Mouse (Mus musculus): ENCODE measurements around the gene Hoxb7. TPM values are rescaled to one million over a fixed set of nuclear protein-coding genes. Genes with fewer than 3 reads are reported as not detected.
A peak's percentile ranks its signal among the peaks of the same experiment; 100 is the strongest.

Gene Hoxb7
- polyA plus RNA-seq, 1 experiment from 2014 or later: 12.4 TPM

DNA sequence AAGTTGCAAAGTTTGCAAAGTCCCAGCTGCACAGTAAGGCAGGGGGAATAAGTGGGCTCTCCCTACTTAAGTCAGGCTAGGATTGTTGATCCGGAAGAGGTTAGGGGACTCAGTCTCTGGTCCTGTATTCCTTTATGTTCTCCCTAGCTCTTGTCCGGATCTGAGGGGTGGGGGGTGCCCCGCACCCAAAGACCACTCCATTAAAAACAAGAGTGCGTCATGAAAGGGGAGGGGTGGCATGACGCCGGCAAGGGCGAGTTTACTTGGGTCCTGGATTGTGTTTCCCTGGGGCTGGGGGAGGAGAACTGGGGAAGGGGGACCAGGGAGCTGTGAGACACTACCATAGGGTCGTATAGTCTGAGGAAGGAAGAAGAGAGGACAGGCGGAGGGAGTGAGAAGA lies 13.4 kb downstream of the Hoxb7 start:
- Histone ChIP-seq H3K27ac (peak overlapping the region; percentile 66), H3K9ac (peak overlapping the region; percentile 81), H3K4me2 (replicated peaks) (peak overlapping the region; percentile 75), H3K4me3 (replicated peaks) (peak overlapping the region; percentile 51), H3K4me1 (replicated peaks) (peaks cover 51% of the 10 kb centered on the region), H3K36me3 (no peaks in the 10 kb centered on the region), H3K9me3 (no peaks in the 10 kb centered on the region), H3K27me3 (replicated peaks) (peaks cover 67% of the 10 kb centered on the region)
- 10% methylated on average over 9 of the region's 9 CpGs for WGBS
- no peak for ATAC-seq

DNA sequence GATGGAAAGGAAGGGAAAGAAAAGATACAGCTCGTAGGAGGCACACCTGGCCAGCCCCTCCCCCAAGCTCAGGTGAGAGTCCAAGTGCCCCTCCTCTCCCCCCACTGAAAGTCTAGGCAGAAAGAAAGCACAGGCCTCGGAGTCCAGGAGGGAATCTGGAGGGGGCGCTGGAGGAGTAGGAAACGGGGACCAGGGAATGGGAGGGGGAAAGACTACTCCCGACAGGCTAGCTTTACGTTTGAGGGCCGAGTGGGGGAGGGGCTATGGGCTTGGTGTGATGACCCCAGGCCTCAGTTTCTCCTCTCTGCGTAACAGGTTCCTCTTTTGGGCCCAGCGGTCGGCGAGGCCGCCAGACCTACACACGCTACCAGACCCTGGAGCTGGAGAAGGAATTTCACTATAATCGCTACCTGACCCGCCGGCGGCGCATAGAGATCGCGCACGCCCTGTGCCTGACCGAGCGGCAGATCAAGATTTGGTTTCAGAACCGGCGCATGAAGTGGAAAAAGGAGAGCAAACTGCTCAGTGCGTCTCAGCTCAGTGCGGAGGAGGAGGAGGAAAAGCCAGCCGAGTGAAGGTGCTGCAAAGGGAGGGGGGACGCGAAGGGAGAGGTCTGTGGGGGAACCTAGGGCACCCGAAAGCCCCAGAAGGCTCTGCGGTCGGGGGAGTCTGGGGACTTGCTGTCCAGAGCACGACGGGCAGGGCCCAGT lies 14.1 kb downstream of the Hoxb7 start:
- H3K4me1 ChIP-seq (replicated peaks): peaks cover 47% of the 10 kb centered on the region
- 10% methylated on average over 35 of the region's 35 CpGs for WGBS
- peak overlapping the region; percentile 75 for H3K4me2 ChIP-seq (replicated peaks)
- peaks cover 63% of the 10 kb centered on the region for H3K27me3 ChIP-seq (replicated peaks)
- ATAC-seq: no peak
- peak overlapping the region; percentile 66; the same call in 1 of the 2 replicates for H3K27ac ChIP-seq
- peak overlapping the region; percentile 81 for H3K9ac ChIP-seq
- no peaks in the 10 kb centered on the region for H3K9me3 ChIP-seq
- peak overlapping the region; percentile 51 for H3K4me3 ChIP-seq (replicated peaks)
- no peaks in the 10 kb centered on the region for H3K36me3 ChIP-seq

DNA sequence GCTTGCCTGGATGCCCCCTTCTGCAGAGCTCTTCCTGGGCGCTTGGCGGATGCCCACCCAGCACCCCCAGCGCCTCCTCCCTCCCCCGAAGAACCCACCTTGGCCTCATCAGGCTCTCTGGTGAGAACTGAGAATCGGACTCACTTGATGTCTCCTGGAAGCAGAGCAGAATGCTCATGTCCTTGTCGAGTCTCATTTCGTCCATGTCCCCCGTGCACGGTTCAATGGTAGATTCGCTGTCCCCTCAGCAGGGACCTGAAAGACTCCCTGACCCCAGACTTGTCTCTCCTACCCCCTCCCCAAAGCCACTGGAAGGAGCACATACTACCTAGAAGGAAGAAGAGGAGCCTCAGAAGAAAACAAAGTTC lies 14.6 kb downstream of the Hoxb7 start:
- H3K27ac ChIP-seq: peak overlapping the region; percentile 66; the same call in 1 of the 2 replicates
- ATAC-seq: no peak
- peaks cover 58% of the 10 kb centered on the region for H3K27me3 ChIP-seq (replicated peaks)
- WGBS: 30% methylated on average over 10 of the region's 10 CpGs
- H3K4me1 ChIP-seq (replicated peaks): peaks cover 45% of the 10 kb centered on the region
- H3K4me3 ChIP-seq (replicated peaks): peak overlapping the region; percentile 51
- peak overlapping the region; percentile 81 for H3K9ac ChIP-seq
- no peaks in the 10 kb centered on the region for H3K9me3 ChIP-seq
- peak overlapping the region; percentile 75 for H3K4me2 ChIP-seq (replicated peaks)
- H3K36me3 ChIP-seq: no peaks in the 10 kb centered on the region

DNA sequence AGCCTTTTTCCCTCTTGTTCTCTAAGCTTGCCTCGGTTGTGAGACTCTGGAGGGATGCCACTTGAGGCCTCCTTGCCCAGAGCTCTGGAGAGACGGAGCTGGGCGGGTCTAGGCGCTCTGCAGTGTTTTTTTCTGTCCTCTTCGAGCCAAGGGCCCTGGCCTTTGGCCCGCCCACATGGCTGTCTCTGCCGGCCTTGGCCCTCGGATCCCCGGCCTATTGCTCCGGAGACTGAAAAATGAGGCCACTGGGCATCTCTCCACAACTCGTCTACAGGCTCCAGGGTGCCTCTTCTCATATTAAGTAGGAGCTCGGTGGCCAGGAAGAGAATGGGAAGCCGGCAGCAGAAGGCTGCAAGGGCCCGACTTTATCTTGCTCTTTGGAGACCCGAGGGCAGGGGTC lies 15.4 kb downstream of the Hoxb7 start:
- Histone ChIP-seq H3K9ac (peak overlapping the region; percentile 31; the same call in 1 of the 2 replicates), H3K4me1 (replicated peaks) (peaks cover 48% of the 10 kb centered on the region), H3K4me2 (replicated peaks) (peak overlapping the region; percentile 81), H3K27ac (peak overlapping the region; percentile 63), H3K27me3 (replicated peaks) (peaks cover 51% of the 10 kb centered on the region), H3K4me3 (replicated peaks) (peak overlapping the region; percentile 17), H3K36me3 (no peaks in the 10 kb centered on the region), H3K9me3 (no peaks in the 10 kb centered on the region)
- ATAC-seq: no peak
- 18% methylated on average over 15 of the region's 15 CpGs for WGBS

DNA sequence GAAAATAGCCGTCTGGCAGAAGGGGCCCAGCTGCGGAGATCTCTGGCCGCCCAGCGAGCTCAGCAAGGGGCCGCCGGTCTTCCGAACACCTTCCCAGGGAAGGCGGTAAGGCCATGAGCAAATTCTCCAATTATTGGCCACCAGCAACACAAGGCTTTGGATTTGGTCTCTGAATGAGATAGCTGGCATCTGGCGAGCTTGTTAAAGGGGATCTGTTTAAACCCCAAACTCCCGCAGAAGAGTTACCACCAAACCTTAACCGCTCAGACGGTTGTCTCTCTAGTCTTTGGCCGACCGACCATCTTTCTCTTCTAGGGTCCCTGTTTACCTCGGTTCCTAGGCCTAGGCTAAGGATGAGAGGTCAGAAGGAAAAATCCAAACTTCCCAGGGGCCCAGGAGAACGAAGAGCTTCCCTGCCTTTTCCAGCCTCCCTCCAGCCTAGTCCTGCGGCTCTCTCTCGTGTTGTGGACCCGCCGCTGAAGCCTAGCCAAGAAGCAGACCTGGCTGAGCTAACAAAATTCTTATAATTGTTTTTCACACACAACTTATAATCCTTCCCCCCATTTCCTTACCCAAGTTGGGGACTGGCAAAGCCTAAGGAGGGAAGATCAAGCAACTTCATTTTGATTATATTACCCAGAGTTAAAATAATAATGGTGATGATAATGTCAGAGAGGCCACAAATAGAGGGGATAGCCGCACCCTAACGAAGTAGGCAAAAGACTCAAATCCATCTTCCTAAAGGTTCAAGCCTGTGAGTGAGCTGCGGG lies 16.1 kb downstream of the Hoxb7 start:
- Histone ChIP-seq H3K9ac (peak overlapping the region; percentile 2; the same call in 1 of the 2 replicates), H3K9me3 (no peaks in the 10 kb centered on the region), H3K4me3 (replicated peaks) (peak overlapping the region; percentile 46), H3K4me2 (replicated peaks) (peak overlapping the region; percentile 81), H3K27me3 (replicated peaks) (peaks cover 44% of the 10 kb centered on the region), H3K36me3 (no peaks in the 10 kb centered on the region), H3K27ac (peak overlapping the region; percentile 63), H3K4me1 (replicated peaks) (peaks cover 45% of the 10 kb centered on the region)
- WGBS: 31% methylated on average over 23 of the region's 23 CpGs
- ATAC-seq: no peak

DNA sequence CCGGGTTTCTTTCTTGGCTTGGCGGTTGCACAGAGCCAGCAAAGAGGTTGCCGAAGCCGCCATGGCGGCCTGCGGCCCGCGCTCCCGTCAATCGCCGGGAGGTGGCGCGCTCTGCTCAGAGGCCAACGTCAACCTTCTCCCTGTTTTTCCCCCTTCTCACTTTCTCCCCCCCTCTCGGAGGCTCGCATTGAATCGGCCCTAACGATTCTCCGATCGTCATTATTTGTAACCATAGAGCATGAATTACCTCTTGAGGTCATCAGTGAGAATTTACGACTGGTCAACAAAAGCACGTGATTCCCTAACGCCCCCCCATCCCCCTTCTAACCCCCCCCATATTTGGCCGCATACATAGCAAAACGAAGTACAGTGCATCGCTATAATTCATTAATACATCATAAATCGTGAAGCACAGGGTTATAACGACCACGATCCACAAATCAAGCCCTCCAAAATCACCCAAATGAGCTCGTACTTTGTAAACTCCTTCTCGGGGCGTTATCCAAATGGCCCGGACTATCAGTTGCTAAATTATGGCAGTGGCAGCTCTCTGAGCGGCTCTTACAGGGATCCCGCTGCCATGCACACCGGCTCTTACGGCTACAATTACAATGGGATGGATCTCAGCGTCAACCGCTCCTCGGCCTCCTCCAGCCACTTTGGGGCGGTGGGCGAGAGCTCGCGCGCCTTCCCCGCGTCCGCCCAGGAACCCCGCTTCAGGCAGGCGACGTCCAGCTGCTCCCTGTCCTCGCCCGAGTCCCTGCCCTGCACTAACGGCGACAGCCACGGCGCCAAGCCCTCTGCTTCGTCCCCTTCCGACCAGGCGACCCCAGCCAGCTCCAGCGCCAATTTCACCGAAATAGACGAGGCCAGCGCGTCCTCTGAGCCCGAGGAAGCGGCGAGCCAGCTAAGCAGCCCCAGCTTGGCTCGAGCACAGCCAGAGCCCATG lies 17.0 kb downstream of the Hoxb7 start, which contains the start of gene Hoxb5:
Hoxb5 (plus strand) TSS at position 186 of the 949 bp plus-strand sequence.
- peak within 1 kb of the TSS; percentile 81 for H3K4me2 ChIP-seq (replicated peaks)
- H3K9ac ChIP-seq: peak within 1 kb of the TSS; percentile 70
- peaks cover 37% of the 10 kb centered on the region for H3K27me3 ChIP-seq (replicated peaks)
- no peaks in the 10 kb centered on the region for H3K9me3 ChIP-seq
- WGBS: 1% methylated on average over 69 of the region's 69 CpGs
- no peaks in the 10 kb centered on the region for H3K36me3 ChIP-seq
- peak within 1 kb of the TSS; percentile 46 for H3K4me3 ChIP-seq (replicated peaks)
- peaks cover 45% of the 10 kb centered on the region for H3K4me1 ChIP-seq (replicated peaks)
- peak within 1 kb of the TSS; percentile 90 for H3K27ac ChIP-seq
- ATAC-seq: peak; percentile 62

DNA sequence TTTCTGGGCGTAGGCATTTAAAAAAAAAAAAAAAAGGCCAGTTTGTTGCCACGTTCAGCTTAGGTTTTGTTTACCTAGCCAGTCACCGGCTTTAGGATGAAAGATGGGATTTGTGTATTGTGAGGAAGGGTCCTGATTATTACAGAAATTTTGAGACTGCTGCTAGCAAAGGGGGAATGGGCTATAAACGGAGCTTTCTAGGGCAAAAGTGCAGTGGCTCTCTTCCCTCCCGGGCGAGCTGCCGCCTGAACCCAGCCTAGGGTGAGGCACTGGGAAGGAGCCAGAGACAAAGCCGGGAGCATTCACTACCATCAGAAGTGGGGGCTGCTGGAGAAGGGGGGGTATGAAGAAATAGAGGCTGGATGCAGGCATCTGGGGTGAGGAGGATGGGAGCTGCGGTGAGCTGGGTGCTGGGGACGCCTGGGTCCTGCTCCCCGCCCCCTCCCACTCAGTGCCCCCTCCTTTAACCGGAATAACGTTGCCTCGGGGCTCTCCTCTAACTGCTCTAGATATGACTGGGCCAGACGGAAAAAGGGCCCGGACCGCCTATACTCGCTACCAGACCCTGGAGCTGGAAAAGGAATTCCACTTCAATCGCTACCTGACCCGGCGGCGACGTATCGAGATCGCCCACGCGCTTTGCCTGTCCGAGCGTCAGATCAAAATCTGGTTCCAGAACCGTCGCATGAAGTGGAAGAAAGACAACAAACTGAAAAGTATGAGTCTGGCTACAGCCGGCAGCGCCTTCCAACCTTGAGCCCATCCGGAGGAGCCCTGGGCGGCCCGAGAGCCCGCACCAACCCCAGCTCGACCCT lies 18.2 kb downstream of the Hoxb7 start:
- Histone ChIP-seq H3K4me1 (replicated peaks) (peaks cover 55% of the 10 kb centered on the region), H3K27ac (peak overlapping the region; percentile 90), H3K27me3 (replicated peaks) (peaks cover 31% of the 10 kb centered on the region), H3K4me2 (replicated peaks) (peak overlapping the region; percentile 81), H3K9ac (peak overlapping the region; percentile 70), H3K36me3 (no peaks in the 10 kb centered on the region), H3K9me3 (no peaks in the 10 kb centered on the region), H3K4me3 (replicated peaks) (peak overlapping the region; percentile 46)
- ATAC-seq: no peak
- WGBS: 14% methylated on average over 38 of the region's 38 CpGs

DNA sequence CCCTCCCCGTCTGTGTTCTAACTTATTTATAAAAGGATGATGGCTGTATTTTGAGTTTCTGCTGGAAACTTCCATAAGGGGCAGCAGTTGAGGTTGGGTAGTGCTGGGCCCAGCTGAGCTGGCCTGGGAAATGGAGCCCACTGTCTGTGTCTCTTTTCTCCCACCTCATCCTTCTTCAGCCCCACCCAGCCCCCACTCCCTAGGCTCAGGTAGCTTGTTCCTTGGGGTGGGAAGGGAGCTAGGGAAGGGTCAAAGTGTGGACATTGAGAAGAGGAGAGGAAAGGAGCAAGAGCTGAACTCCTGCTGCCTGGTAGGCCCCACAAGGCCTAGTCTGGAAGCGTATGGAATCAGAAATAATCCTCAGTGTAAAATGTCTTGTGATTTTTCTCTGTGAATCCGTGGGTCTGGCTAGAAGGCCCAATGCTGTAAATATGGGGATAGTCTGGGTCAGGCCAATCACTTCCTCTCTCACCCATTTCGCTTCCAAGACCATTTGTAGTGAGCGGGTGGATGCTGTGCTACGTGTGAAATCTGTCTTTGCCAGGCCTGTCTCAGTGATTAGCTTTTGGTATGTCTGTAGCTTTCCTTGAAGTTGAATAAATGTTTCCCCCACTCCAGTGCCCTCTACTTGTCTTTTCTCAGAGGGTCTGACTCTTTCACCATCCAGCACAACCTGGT lies 19.2 kb downstream of the Hoxb7 start:
- peak overlapping the region; percentile 61 for H3K9ac ChIP-seq
- H3K9me3 ChIP-seq: no peaks in the 10 kb centered on the region
- H3K27me3 ChIP-seq (replicated peaks): peaks cover 20% of the 10 kb centered on the region
- no peak for ATAC-seq
- peak overlapping the region; percentile 81 for H3K4me2 ChIP-seq (replicated peaks)
- no peaks in the 10 kb centered on the region for H3K36me3 ChIP-seq
- peak overlapping the region; percentile 46 for H3K4me3 ChIP-seq (replicated peaks)
- peaks cover 52% of the 10 kb centered on the region for H3K4me1 ChIP-seq (replicated peaks)
- WGBS: 41% methylated on average over 6 of the region's 6 CpGs
- H3K27ac ChIP-seq: peak overlapping the region; percentile 86

DNA sequence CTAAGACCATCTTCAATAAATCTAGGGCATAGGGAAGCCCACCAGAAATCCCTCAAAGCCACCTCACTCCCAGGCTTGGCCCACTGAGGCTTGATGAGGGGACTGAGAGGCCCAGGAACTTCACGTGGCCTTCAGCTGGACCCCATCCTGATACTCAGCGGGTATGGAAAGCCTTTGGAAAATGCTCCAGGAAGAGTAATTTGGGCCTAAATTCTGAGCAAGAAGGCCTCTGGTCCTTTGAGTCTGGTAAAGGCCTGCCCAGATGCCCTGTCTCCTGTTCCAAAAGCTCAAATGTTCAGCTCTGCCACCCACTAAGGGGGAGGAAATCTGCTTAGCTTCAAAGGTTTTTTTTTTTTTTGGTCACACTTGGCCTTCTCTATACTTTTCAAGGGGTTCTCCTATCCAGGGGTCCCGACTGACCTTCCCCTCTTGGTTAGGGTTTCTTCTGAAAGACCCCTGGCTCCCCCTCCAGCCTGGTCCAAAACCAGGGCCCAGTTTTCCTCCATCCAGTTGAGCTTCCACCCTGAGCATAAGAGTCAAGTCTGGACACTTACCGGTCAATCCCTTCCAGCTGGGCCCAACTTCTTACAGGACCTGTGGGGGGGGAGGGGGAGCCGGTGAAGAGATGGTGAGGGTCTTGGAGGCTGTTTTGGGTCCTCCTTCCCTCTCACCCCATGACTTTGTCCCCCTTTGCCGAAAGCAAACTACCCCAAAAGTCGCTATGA lies 19.9 kb downstream of the Hoxb7 start:
- H3K4me1 ChIP-seq (replicated peaks): peaks cover 51% of the 10 kb centered on the region
- peak overlapping the region; percentile 46 for H3K4me3 ChIP-seq (replicated peaks)
- WGBS: 22% methylated on average over 7 of the region's 7 CpGs
- H3K9me3 ChIP-seq: no peaks in the 10 kb centered on the region
- H3K27ac ChIP-seq: peak overlapping the region; percentile 86
- H3K4me2 ChIP-seq (replicated peaks): peak overlapping the region; percentile 81
- H3K9ac ChIP-seq: peak overlapping the region; percentile 61
- peaks cover 19% of the 10 kb centered on the region for H3K27me3 ChIP-seq (replicated peaks)
- no peak for ATAC-seq
- no peaks in the 10 kb centered on the region for H3K36me3 ChIP-seq

DNA sequence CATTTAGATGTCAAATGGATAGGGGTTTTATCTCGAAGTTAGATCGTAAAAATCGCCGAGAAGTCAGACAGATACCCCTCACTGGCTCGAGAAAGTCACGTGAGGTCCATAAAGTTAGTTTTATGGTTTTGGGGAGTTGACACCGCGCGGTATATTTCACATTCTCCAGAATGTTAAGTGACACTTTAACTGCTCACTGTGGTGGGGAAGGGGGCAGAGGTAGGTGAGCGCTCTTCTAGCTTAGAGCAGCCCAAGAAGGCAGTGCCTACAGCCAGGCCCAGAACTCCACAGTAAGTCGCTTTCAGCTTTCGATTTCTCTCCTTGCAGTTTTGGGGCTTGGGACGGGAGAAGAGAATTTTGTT lies 20.5 kb downstream of the Hoxb7 start:
- Histone ChIP-seq H3K27me3 (replicated peaks) (peaks cover 15% of the 10 kb centered on the region), H3K27ac (peak overlapping the region; percentile 86), H3K9me3 (no peaks in the 10 kb centered on the region), H3K4me3 (replicated peaks) (peak overlapping the region; percentile 46), H3K9ac (peak overlapping the region; percentile 61), H3K36me3 (no peaks in the 10 kb centered on the region), H3K4me2 (replicated peaks) (peak overlapping the region; percentile 81), H3K4me1 (replicated peaks) (peaks cover 50% of the 10 kb centered on the region)
- ATAC-seq: peak; percentile 22; the same call in 1 of the 2 replicates
- WGBS: 8% methylated on average over 13 of the region's 13 CpGs

Data from intestine, embryonic 15.5 days (tissue).